Mouse (Mus musculus) ES-E14 (cell line): Measurements from ENCODE around the gene Tsr3.

ENCODE experiments used
- CHD2 ChIP-seq: IDR thresholded peaks from 2 replicates; pipeline ENCODE4 v1.6.1; 2014; ENCODE audit warnings: mild to moderate bottlenecking, low read depth, low read length, inconsistent platforms
- HCFC1 ChIP-seq: IDR thresholded peaks from 2 replicates; pipeline ENCODE4 v1.6.1; 2012; ENCODE audit warnings: low read length, inconsistent platforms, borderline replicate concordance; ENCODE audit not compliant: insufficient read depth
- ZC3H11A ChIP-seq: IDR thresholded peaks from 2 replicates; pipeline ENCODE4 v1.6.1; 2012; ENCODE audit warnings: low read depth, mild to moderate bottlenecking, inconsistent platforms, low read length, borderline replicate concordance

DNA sequence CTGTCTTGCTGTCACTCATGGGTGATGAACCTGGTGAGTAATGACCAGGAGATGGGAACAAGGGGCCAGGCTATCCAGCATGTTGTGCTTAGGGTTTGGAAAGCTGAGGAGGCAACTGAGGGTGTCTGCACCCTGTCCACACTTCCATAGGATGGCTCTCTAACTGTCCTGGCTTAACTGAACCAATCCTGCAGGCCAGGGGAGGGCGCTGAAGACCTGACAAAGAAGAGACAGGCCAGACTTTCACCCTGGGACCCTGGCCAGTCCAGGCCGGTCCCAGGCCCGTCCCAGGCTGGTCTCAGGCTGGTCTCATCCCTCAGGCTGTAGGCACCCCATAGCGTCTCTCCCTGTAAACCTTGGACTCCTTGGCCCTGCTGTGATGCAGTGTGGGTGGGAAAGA, 50.4 kb downstream of the Tsr3 start:
- no peak for TF ChIP-seq ZC3H11A
- no peak for TF ChIP-seq HCFC1
- no peak for TF ChIP-seq CHD2
